Mouse (Mus musculus): ENCODE data around the gene Syna.

- TF ChIP-seq CTCF (IDR thresholded peaks at IDR 0.05; ENCODE audit: control insufficient read depth, insufficient read depth, low read length) (no peak), POLR2A (IDR thresholded peaks at IDR 0.05; ENCODE audit: borderline replicate concordance, control insufficient read depth, low read depth, low read length) (no peak)
Measured at GRCm38 (mm10) chr5:134583884-134584213, 23.9 kb upstream of the Syna start.
